Mouse (Mus musculus) CH12.LX (cell line): ENCODE results near the gene Zfp663. TPM values are rescaled to one million over a fixed set of nuclear protein-coding genes. Genes with fewer than 3 reads are reported as not detected.

ENCODE experiments used
- DNase-seq: peaks from one replicate; pipeline ENCODE4 v3.0.0-alpha.2; 2013; ENCODE audit errors: extremely low read depth
- H3K27ac ChIP-seq: 2 replicates; pipeline ENCODE4 v1.5.1; 2012; ENCODE audit warnings: low read depth, mild to moderate bottlenecking, control low read depth, moderate library complexity; ENCODE audit not compliant: insufficient read depth
- H3K27me3 ChIP-seq: replicated peaks from 2 replicates; pipeline ENCODE3; 2012; ENCODE audit warnings: inconsistent platforms
- H3K36me3 ChIP-seq, 2 experiments: replicated peaks in 1 of 2; 2 replicates each; pipeline versions ENCODE3 to v1.6.1; 2012; ENCODE audit warnings: inconsistent platforms in 1 of 2, low read length in 1 of 2, mild to moderate bottlenecking in 1 of 2, mixed read lengths in 1 of 2, moderate library complexity in 1 of 2; ENCODE audit not compliant: control insufficient read depth in 1 of 2, insufficient read depth in 1 of 2
- H3K4me1 ChIP-seq, 2 experiments: 2 replicates each; pipeline ENCODE4 v1.6.1; 2012; ENCODE audit warnings: inconsistent platforms in 1 of 2, moderate library complexity in 1 of 2; ENCODE audit not compliant: insufficient read depth in 2 of 2, control insufficient read depth in 1 of 2
- H3K4me2 ChIP-seq: 2 replicates; pipeline ENCODE4 v1.6.1; 2012; ENCODE audit warnings: low read depth, mild to moderate bottlenecking, control low read depth; ENCODE audit not compliant: poor library complexity, insufficient read depth, severe bottlenecking
- H3K4me3 ChIP-seq, 3 experiments: fragments of 150-350 bp in 1 of 3; sonication (generic) in 1 of 3; replicated peaks in 1 of 3; 2 replicates each; pipeline versions ENCODE3 to v1.5.1; 2011 to 2012; ENCODE audit warnings: low read depth in 2 of 3, low read length in 2 of 3, mild to moderate bottlenecking in 2 of 3, moderate library complexity in 2 of 3, control low read depth in 1 of 3, improper control_type of control experiment in 1 of 3, inconsistent platforms in 1 of 3, mixed read lengths in 1 of 3; ENCODE audit not compliant: poor library complexity in 1 of 3
- H3K79me2 ChIP-seq: replicated peaks from 2 replicates; pipeline ENCODE4 v1.6.1; 2012; ENCODE audit warnings: mild to moderate bottlenecking, moderate library complexity; ENCODE audit not compliant: control insufficient read depth, poor library complexity, insufficient read depth, severe bottlenecking; ENCODE audit errors: extremely low read depth
- H3K9ac ChIP-seq: 2 replicates; pipeline ENCODE4 v1.6.1; 2012; ENCODE audit warnings: low read depth, mild to moderate bottlenecking, control low read depth, moderate library complexity; ENCODE audit not compliant: insufficient read depth
- H3K9me3 ChIP-seq: replicated peaks from 2 replicates; pipeline ENCODE3; 2012; ENCODE audit warnings: low read length, inconsistent platforms, mixed read lengths
- BHLHE40 ChIP-seq: IDR thresholded peaks from 2 replicates; pipeline ENCODE4 v1.6.1; 2011; ENCODE audit warnings: mild to moderate bottlenecking, low read depth, low read length, improper control_type of control experiment
- CHD1 ChIP-seq: IDR thresholded peaks from 2 replicates; pipeline ENCODE4 v1.6.1; 2012; ENCODE audit warnings: low read depth, low read length, improper control_type of control experiment, inconsistent platforms
- CHD2 ChIP-seq: IDR thresholded peaks from 2 replicates; pipeline ENCODE4 v1.6.1; 2011; ENCODE audit warnings: low read length, improper control_type of control experiment
- CTCF ChIP-seq, 2 experiments: IDR thresholded peaks in 1 of 2; conservative IDR thresholded peaks in 1 of 2; 2 replicates each; pipeline ENCODE4 v1.5.1; 2011 to 2012; ENCODE audit warnings: low read depth in 2 of 2, low read length in 2 of 2, improper control_type of control experiment in 1 of 2, inconsistent platforms in 1 of 2, mild to moderate bottlenecking in 1 of 2, moderate library complexity in 1 of 2
- E2F4 ChIP-seq: IDR thresholded peaks from 2 replicates; pipeline ENCODE4 v1.6.1; 2011; ENCODE audit warnings: low read depth, low read length, improper control_type of control experiment; ENCODE audit not compliant: insufficient replicate concordance
- ELF1 ChIP-seq: IDR thresholded peaks from 2 replicates; pipeline ENCODE4 v1.6.1; 2014; ENCODE audit warnings: low read depth, mild to moderate bottlenecking, inconsistent platforms, low read length, improper control_type of control experiment
- EP300 ChIP-seq: IDR thresholded peaks from 2 replicates; pipeline ENCODE4 v1.6.1; 2011; ENCODE audit warnings: low read length, improper control_type of control experiment
- ETS1 ChIP-seq: conservative IDR thresholded peaks from 2 replicates; pipeline ENCODE4 v1.6.1; 2012; ENCODE audit warnings: low read depth, mild to moderate bottlenecking, inconsistent platforms, low read length, improper control_type of control experiment, moderate library complexity
- GABPA ChIP-seq: IDR thresholded peaks from 2 replicates; pipeline ENCODE4 v1.6.1; 2012; ENCODE audit warnings: low read depth, low read length, improper control_type of control experiment, inconsistent platforms; ENCODE audit not compliant: insufficient replicate concordance
- HCFC1 ChIP-seq: IDR thresholded peaks from 2 replicates; pipeline ENCODE4 v1.6.1; 2012; ENCODE audit warnings: low read depth, mild to moderate bottlenecking, inconsistent platforms, low read length, improper control_type of control experiment
- JUN ChIP-seq: IDR thresholded peaks from 2 replicates; pipeline ENCODE4 v1.6.1; 2011; ENCODE audit warnings: low read depth, mild to moderate bottlenecking, low read length, improper control_type of control experiment, moderate library complexity; ENCODE audit not compliant: insufficient read depth
- KAT2A ChIP-seq: IDR thresholded peaks from 2 replicates; pipeline ENCODE4 v1.6.1; 2012; ENCODE audit warnings: low read length, improper control_type of control experiment, inconsistent platforms; ENCODE audit not compliant: insufficient replicate concordance
- MEF2A ChIP-seq: IDR thresholded peaks from 2 replicates; pipeline ENCODE4 v1.6.1; 2014; ENCODE audit warnings: low read depth, mild to moderate bottlenecking, inconsistent platforms, low read length, improper control_type of control experiment, borderline replicate concordance
- MYC ChIP-seq: IDR thresholded peaks from 2 replicates; pipeline ENCODE4 v1.6.1; 2011; ENCODE audit warnings: low read depth, mild to moderate bottlenecking, improper control_type of control experiment, low read length
- NRF1 ChIP-seq: IDR thresholded peaks from 2 replicates; pipeline ENCODE4 v1.6.1; 2014; ENCODE audit warnings: low read depth, mild to moderate bottlenecking, inconsistent platforms, low read length, improper control_type of control experiment, moderate library complexity
- POLR2AphosphoS2 ChIP-seq: IDR thresholded peaks from 2 replicates; pipeline ENCODE4 v1.6.1; 2011; ENCODE audit warnings: low read depth, low read length, improper control_type of control experiment
- SIN3A ChIP-seq: IDR thresholded peaks from 2 replicates; pipeline ENCODE4 v1.6.1; 2012; ENCODE audit warnings: low read length, improper control_type of control experiment, inconsistent platforms
- SMC3 ChIP-seq: IDR thresholded peaks from 2 replicates; pipeline ENCODE4 v1.6.1; 2011; ENCODE audit warnings: low read depth, low read length, improper control_type of control experiment
- TBP ChIP-seq: conservative IDR thresholded peaks from 2 replicates; pipeline ENCODE4 v1.6.1; 2011; ENCODE audit warnings: low read depth, low read length, improper control_type of control experiment
- UBTF ChIP-seq: IDR thresholded peaks from 2 replicates; pipeline ENCODE4 v1.6.1; 2012; ENCODE audit warnings: low read depth, mild to moderate bottlenecking, inconsistent platforms, low read length, improper control_type of control experiment, moderate library complexity
- USF2 ChIP-seq: conservative IDR thresholded peaks from 2 replicates; pipeline ENCODE4 v1.6.1; 2011; ENCODE audit warnings: low read depth, low read length, improper control_type of control experiment
- ZMIZ1 ChIP-seq: IDR thresholded peaks from 2 replicates; pipeline ENCODE4 v1.6.1; 2012; ENCODE audit warnings: low read depth, mild to moderate bottlenecking, inconsistent platforms, low read length, improper control_type of control experiment
- ZNF384 ChIP-seq: IDR thresholded peaks from 2 replicates; pipeline ENCODE4 v1.6.1; 2012; ENCODE audit warnings: low read depth, low read length, improper control_type of control experiment, inconsistent platforms
- dilution Hi-C: fragments of 300-500 bp; cut with MboI; formaldehyde crosslinking; loops from 2 replicates; pipeline ENCODE4 v1.14.3; 2020; ENCODE audit warnings: low sequenced_read_pairs; ENCODE audit not compliant: extremely low pct_unique_long_range_greater_than_20kb, extremely low pct_ligation_motif_present
- in situ Hi-C: fragments of 300-500 bp; cut with MboI; formaldehyde crosslinking; loops from 3 replicates; pipeline ENCODE4 v1.14.3; 2019; ENCODE audit warnings: low sequenced_read_pairs, low pct_ligation_motif_present, low pct_unique_long_range_greater_than_20kb, mixed read lengths
- polyA plus RNA-seq: library from polyadenylated mRNA; unstranded; fragments of >175 nt; gene quantifications from 2 replicates; pipeline ENCODE4 v1.2.1, GENCODE M21; 2012; ENCODE audit warnings: low read depth; ENCODE audit not compliant: insufficient read length
- total RNA-seq, 2 experiments: library from RNA; depleted of rRNA; stranded (reverse); fragments of 300-350 nt in 1 of 2; fragments of >200 nt in 1 of 2; gene quantifications; 2 replicates each; pipeline ENCODE4 v1.2.3; 2012 to 2014

Gene Zfp663
- total and polyA plus RNA-seq, 3 experiments = not detected

GRCm38 (mm10) chr2:165318941-165319340 is 49.6 kb downstream of the Zfp663 start:
- dilution Hi-C loops (no loop called here), in situ Hi-C loops (no loop called here)
- TF ChIP-seq USF2 (no peak), CHD2 (no peak), GABPA (no peak), CTCF (conservative IDR thresholded peaks at IDR 0.05 in 1 of 2, IDR thresholded peaks at IDR 0.05 in 1 of 2; ENCODE audit: low read depth in 2 of 2, low read length in 2 of 2) (no peak), BHLHE40 (no peak), HCFC1 (no peak), NRF1 (no peak), SIN3A (no peak), UBTF (no peak)
- H3K4me1 ChIP-seq = peaks cover 4 to 31% of the 10 kb centered on the region in 2 experiments
- no peak overlapping the region for H3K9ac ChIP-seq
- no peak overlapping the region for H3K4me3 ChIP-seq
- no peak overlapping the region for H3K4me2 ChIP-seq
- DNase-seq = no peak
- no peaks in the 10 kb centered on the region for H3K79me2 ChIP-seq
- peaks cover 26 to 55% of the 10 kb centered on the region in 2 experiments for H3K36me3 ChIP-seq
- no peaks in the 10 kb centered on the region for H3K27me3 ChIP-seq
- no peak overlapping the region for H3K27ac ChIP-seq
- H3K9me3 ChIP-seq = no peaks in the 10 kb centered on the region

- H3K9ac ChIP-seq = no peak overlapping the region
- dilution Hi-C loops = no loop called here
- H3K4me2 ChIP-seq = no peak overlapping the region
- no peak for DNase-seq
- no peaks in the 10 kb centered on the region for H3K9me3 ChIP-seq
- in situ Hi-C loops = no loop called here
- H3K36me3 ChIP-seq = peaks cover 33 to 60% of the 10 kb centered on the region in 2 experiments
- no peaks in the 10 kb centered on the region for H3K79me2 ChIP-seq
- no peak overlapping the region for H3K27ac ChIP-seq
- no peaks in the 10 kb centered on the region for H3K27me3 ChIP-seq
- H3K4me3 ChIP-seq = no peak overlapping the region
- TF ChIP-seq CHD1 (no peak), E2F4 (no peak), SMC3 (no peak), POLR2AphosphoS2 (no peak), NRF1 (no peak), SIN3A (no peak), TBP (no peak), ZMIZ1 (no peak), MEF2A (no peak), MYC (no peak), ELF1 (no peak), JUN (no peak), CHD2 (no peak), GABPA (no peak), EP300 (no peak), ZNF384 (no peak), KAT2A (no peak), CTCF (conservative IDR thresholded peaks at IDR 0.05 in 1 of 2, IDR thresholded peaks at IDR 0.05 in 1 of 2; ENCODE audit: low read depth in 2 of 2, low read length in 2 of 2) (no peak), ETS1 (no peak)
- H3K4me1 ChIP-seq = peaks cover 4 to 31% of the 10 kb centered on the region in 2 experiments
Observed at GRCm38 (mm10) chr2:165317621-165318263, 50.8 kb downstream of the Zfp663 start.
